Mouse (Mus musculus) embryonic facial prominence, embryonic 14.5 days (tissue): ENCODE data around the gene Il18bp. TPM values are rescaled to one million over a fixed set of nuclear protein-coding genes. Genes with fewer than 3 reads are reported as not detected.
A peak's percentile ranks its signal among the peaks of the same experiment; 100 is the strongest.
"Not testable (repeated sequence)": the region's sequence is repeated elsewhere in the genome, so short reads cannot be mapped to it uniquely, and the experiment has no call there.

Source experiments
- ATAC-seq: fragments of 200-750 bp; cut with Nextera tagmentation; 2 replicates; pipeline ENCODE4 v1.8.0; 2017; ENCODE audit warnings: low read depth, moderate number of reproducible peaks, moderate TSS enrichment
- DNase-seq: peaks from one replicate; pipeline ENCODE4 v3.0.0-alpha.2; 2015; ENCODE audit warnings: low spot score
- H3K27ac ChIP-seq: fragments of 300-500 bp; sonication (generic); replicated peaks from 2 replicates; pipeline ENCODE4 v1.5.1; 2014; ENCODE audit warnings: low read depth, mild to moderate bottlenecking, low read length, moderate library complexity
- H3K27me3 ChIP-seq: fragments of 300-500 bp; sonication (generic); replicated peaks from 2 replicates; pipeline ENCODE4 v1.6.1; 2014; ENCODE audit warnings: low read length; ENCODE audit not compliant: control insufficient read depth, insufficient read depth
- H3K36me3 ChIP-seq: fragments of 300-500 bp; sonication (generic); 2 replicates; pipeline ENCODE4 v1.6.1; 2014; ENCODE audit warnings: low read length, mixed read lengths; ENCODE audit not compliant: control insufficient read depth, insufficient read depth
- H3K4me1 ChIP-seq: fragments of 300-500 bp; sonication (generic); 2 replicates; pipeline ENCODE4 v1.6.1; 2014; ENCODE audit warnings: antibody characterized with exemption, low read length; ENCODE audit not compliant: control insufficient read depth, insufficient read depth
- H3K4me2 ChIP-seq: fragments of 300-500 bp; sonication (generic); 2 replicates; pipeline ENCODE4 v1.6.1; 2014; ENCODE audit warnings: low read depth, mild to moderate bottlenecking, low read length, moderate library complexity, mixed read lengths
- H3K4me3 ChIP-seq: fragments of 300-500 bp; sonication (generic); 2 replicates; pipeline ENCODE4 v1.5.1; 2014; ENCODE audit warnings: low read depth, mild to moderate bottlenecking, low read length
- H3K9ac ChIP-seq: fragments of 300-500 bp; sonication (generic); 2 replicates; pipeline ENCODE4 v1.6.1; 2014; ENCODE audit warnings: low read depth, mild to moderate bottlenecking, low read length, moderate library complexity, mixed read lengths
- H3K9me3 ChIP-seq: fragments of 300-500 bp; sonication (generic); 2 replicates; pipeline ENCODE4 v1.6.1; 2016; ENCODE audit warnings: low read length; ENCODE audit not compliant: control insufficient read depth
- WGBS: fragments of 180-500 bp; shearing (Covaris S2); extraction: QIAGEN DNeasy Blood & Tissue Kit; methylation state at CpG from one replicate; pipeline ENCODE4 v1.1.7; 2014; 5-methylcytosine and 5-hydroxymethylcytosine counted together
- polyA plus RNA-seq: library from polyadenylated mRNA; unstranded; fragments of >200 nt; fragmentation: Nextera tagmentation; extraction: Ambion mirVana; gene quantifications from 2 replicates; pipeline ENCODE4 v1.2.1, GENCODE M21; 2014

Il18bp gene
- polyA plus RNA-seq = 2.0 and 3.0 TPM in 2 replicates

DNA sequence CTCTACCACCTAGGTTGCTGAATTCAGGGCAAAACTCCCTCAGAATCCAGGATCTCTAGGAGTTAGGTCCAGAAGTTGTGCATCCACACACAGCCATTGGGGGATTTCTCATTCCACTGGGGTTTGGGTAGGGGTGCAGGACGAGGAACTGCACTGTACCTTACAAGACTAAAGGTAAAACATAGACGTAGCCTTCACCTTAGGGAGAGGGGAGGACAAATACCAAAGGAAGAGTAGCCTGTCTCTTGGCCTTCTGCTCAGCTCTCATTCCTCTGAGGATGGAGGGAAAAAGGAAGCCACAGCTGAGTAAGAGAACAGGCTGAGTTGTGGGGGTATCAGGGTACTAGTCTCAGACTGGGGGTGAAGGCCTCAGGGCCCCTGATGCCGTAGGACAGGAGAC, at the start of gene Il18bp:
TSS of gene Il18bp (minus strand) at position 101 of the 400 bp plus-strand sequence.
- Histone ChIP-seq H3K27ac (no peak within 1 kb of the TSS), H3K4me3 (no peak within 1 kb of the TSS), H3K9me3 (no peaks in the 10 kb centered on the region), H3K9ac (no peak within 1 kb of the TSS), H3K36me3 (peaks cover 86% of the 10 kb centered on the region), H3K4me2 (no peak within 1 kb of the TSS), H3K4me1 (no peaks in the 10 kb centered on the region), H3K27me3 (no peaks in the 10 kb centered on the region)
- DNase-seq (no peak), ATAC-seq (no peak)
- WGBS = 92% methylated on average over 3 of the region's 3 CpGs

DNA sequence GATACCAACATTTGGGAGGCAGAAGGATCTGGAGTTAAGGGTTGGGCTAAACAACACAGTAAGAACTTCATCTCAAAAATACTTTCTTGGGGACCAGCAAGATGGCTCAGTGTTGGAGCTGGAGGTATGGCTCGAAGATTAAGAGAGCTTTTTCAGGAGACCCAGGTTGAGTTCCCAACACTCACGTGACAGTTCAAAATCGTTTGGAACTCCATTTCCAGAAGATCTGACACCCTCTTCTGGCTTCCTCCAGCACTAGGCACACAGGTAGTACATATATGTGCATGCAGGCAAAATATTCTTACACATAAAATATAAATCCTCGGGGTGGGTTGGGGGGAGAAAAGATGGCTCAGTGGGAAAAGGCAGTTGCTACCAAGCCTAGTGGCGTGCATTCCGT, 47.9 kb upstream of the Il18bp start:
- Histone ChIP-seq H3K27ac (no peak overlapping the region), H3K27me3 (no peaks in the 10 kb centered on the region), H3K9me3 (no peaks in the 10 kb centered on the region), H3K9ac (peak overlapping the region; percentile 74), H3K4me3 (peak overlapping the region; percentile 78), H3K4me1 (peaks cover 15% of the 10 kb centered on the region), H3K36me3 (peaks cover 10% of the 10 kb centered on the region), H3K4me2 (peak overlapping the region; percentile 75)
- WGBS = 63% methylated on average over 6 of the region's 6 CpGs
- no peak for DNase-seq
- no peak for ATAC-seq

DNA sequence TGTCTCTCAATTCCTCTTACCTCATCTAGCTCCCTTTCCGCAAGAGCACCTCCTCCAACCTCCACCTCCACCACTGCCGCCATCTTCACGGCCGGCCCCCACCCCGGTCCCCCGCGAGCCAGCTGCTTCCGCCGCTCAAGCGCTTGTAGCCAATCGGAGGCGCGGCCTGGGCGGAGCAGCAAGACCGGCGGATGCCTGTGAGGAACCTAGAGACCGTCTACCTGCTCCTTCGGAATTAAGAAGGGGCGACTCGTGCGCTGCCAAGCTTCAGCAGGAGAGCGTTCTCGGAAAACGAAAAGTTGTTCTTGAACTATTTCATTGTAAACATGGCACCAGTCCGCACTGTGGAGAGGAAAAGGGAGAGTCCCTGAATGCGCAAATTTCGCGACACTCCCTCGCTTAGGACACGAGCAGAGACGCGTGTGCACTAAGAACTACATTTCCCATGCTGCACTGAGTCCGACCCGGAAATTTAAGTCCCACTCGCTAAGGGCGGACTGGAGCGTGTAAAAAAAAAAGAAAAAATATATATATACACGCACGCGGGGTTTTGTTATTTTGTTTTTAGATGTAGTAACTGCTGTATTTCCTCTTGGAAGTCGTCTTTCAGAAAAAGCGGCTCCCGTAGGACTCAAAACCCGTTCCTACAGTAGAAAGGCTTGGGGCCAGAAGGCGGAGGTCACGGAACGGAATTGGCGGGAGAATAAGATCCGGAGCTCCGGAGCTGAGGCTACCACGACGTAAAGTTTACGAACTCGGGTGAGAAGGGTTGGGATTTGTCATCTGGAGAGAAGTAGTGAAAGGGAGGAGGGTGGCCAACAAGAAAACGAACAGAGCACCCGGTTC, 46.8 kb upstream of the Il18bp start, which contains the start of the genes Rnf121, Xndc1 and Xntrpc:
TSS of gene Rnf121 (minus strand) at position 424 of the 846 bp plus-strand sequence.
TSS of gene Xndc1 (plus strand) at position 466 of the 846 bp plus-strand sequence.
TSS of gene Xntrpc (plus strand) at position 668 of the 846 bp plus-strand sequence.
- peak within 1 kb of the TSS; percentile 75 for H3K4me2 ChIP-seq
- WGBS = under 1% methylated on average over 56 of the region's 56 CpGs

DNA sequence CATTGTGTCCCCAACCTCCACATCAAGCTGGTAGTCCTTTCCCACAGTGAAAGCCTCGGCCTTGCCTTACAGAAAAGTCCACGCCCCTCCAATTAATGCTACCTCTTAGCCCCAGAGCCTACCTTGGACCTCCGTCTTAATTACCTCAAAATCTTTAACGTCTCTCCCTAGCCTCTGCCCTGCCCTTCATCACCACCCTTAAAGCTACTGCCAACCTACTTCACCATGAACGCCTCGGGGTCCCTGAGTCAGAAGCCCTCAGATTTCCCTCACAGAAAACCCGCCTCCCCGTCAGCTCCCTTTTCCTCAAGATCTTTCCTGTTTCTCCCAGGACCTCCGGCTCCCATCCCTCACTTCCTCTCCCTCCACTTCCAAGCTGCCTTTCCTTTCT, 46.2 kb upstream of the Il18bp start:
- H3K36me3 ChIP-seq = peaks cover 8% of the 10 kb centered on the region
- no peaks in the 10 kb centered on the region for H3K27me3 ChIP-seq
- peaks cover 15% of the 10 kb centered on the region for H3K4me1 ChIP-seq
- peak overlapping the region; percentile 75 for H3K4me2 ChIP-seq
- DNase-seq (peak; percentile 4), ATAC-seq (peak; percentile 10)
- WGBS = 0% methylated on average over 9 of the region's 9 CpGs
- peak overlapping the region; percentile 78 for H3K4me3 ChIP-seq
- no peaks in the 10 kb centered on the region for H3K9me3 ChIP-seq
- H3K9ac ChIP-seq = peak overlapping the region; percentile 74
- 0 out of 2 replicates have a peak overlapping the region, but pooled peaks have one; percentile 84 for H3K27ac ChIP-seq

More for the DNA sequence above, 46.8 kb upstream of the Il18bp start, which contains the start of the genes Rnf121, Xndc1 and Xntrpc:
- Histone ChIP-seq H3K9me3 (no peaks in the 10 kb centered on the region), H3K4me1 (peaks cover 15% of the 10 kb centered on the region), H3K36me3 (peaks cover 7% of the 10 kb centered on the region), H3K9ac (peak within 1 kb of the TSS; percentile 74), H3K27ac (peak within 1 kb of the TSS; percentile 84), H3K27me3 (no peaks in the 10 kb centered on the region), H3K4me3 (peak within 1 kb of the TSS; percentile 78)
- DNase-seq = peak; percentile 98
- peak; percentile 99 for ATAC-seq

DNA sequence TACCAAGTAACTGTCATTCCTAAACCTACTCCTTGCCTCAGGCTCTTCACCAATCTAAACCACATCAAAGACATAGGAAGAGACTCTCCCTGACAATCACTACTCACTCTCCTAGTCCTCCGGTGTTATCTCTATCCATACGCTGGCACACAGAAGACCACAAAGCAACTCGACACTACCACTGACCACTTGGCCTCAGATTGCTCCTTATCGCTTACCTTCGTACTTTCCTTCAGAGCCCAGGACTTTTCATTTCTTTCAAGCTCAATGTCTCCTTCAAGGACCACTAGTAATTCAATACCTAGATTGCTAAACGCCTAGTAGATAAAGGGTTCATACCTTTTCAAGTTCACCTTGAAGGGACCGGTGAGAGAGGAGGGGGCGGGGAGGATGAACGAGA, 45.4 kb upstream of the Il18bp start:
- WGBS = 78% methylated on average over 9 of the region's 9 CpGs

DNA sequence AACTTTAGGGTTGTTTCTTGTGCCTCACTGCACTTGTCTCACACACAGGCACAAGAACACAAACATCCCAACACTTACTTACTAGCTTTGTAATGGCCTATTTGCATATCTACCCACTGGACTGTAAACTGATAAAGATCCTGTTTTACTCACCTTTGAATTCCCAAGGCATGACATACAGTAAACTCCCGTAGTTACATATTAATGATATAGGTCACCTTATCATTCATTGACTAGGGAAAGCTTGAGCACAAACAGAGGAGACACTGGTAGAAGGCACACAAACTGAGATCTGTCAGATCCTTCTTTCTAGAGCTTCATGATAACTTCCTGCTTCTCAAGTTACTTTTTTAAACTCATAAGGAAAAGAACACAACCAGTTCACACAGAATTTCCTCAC, 43.7 kb upstream of the Il18bp start:
- H3K27me3 ChIP-seq = no peaks in the 10 kb centered on the region

More for the DNA sequence above, 45.4 kb upstream of the Il18bp start:
- H3K4me1 ChIP-seq = peaks cover 15% of the 10 kb centered on the region
- no peak for ATAC-seq
- no peak for DNase-seq
- H3K27ac ChIP-seq = no peak overlapping the region
- H3K9me3 ChIP-seq = no peaks in the 10 kb centered on the region
- no peaks in the 10 kb centered on the region for H3K27me3 ChIP-seq
- H3K36me3 ChIP-seq = peaks cover 15% of the 10 kb centered on the region
- H3K4me2 ChIP-seq = peak overlapping the region; percentile 75
- peak overlapping the region; percentile 78 for H3K4me3 ChIP-seq
- H3K9ac ChIP-seq = peak overlapping the region; percentile 74

DNA sequence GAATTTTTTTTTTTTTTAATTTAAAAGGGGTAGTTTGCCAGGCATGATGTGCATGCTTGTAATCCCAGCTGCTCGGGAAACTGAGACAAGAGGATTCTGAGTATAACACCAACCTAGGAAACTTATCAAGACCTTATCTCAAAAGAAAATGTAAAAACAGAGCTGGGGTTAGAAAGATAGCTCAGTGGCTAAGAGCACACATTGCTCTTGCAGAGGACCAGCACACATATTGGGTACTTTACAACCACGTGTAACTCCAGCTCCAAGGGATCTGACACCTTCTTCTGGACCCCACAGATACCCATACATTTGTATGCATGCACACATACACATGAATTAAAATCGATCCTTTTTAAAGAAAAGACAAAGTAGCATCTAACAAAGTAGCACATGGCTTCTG, 42.9 kb upstream of the Il18bp start:
- peaks cover 24% of the 10 kb centered on the region for H3K36me3 ChIP-seq
- H3K27me3 ChIP-seq = no peaks in the 10 kb centered on the region
- WGBS = 97% methylated on average over 3 of the region's 3 CpGs

More for the DNA sequence above, 43.7 kb upstream of the Il18bp start:
- WGBS = 90% methylated on average over 1 of the region's 1 CpGs
- no peak overlapping the region for H3K4me2 ChIP-seq
- no peak overlapping the region for H3K27ac ChIP-seq
- peaks cover 15% of the 10 kb centered on the region for H3K4me1 ChIP-seq
- no peak overlapping the region for H3K9ac ChIP-seq
- H3K9me3 ChIP-seq = no peaks in the 10 kb centered on the region
- peaks cover 16% of the 10 kb centered on the region for H3K36me3 ChIP-seq
- DNase-seq (no peak), ATAC-seq (no peak)
- no peak overlapping the region for H3K4me3 ChIP-seq

DNA sequence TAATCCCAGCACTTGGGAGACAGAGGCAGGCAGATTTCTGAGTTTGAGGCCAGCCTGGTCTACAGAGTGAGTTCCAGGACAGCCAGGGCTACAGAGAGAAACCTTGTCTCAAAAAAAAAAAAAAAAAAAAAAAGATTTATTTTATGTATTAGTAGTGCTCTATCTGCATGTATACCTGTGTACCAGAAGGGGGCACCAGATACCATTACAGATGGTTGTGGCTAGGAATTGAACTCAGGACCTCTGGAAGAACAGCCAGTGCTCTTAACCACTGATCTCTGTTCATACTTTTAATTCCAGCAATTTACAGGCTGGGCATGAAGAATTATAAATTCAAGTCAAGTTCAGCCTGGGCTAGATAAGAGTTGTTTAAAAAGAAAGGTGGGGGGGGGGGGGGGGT, 30.0 kb upstream of the Il18bp start:
- not testable (repeated sequence) for H3K4me2 ChIP-seq, H3K9ac ChIP-seq, H3K27ac ChIP-seq, ATAC-seq, DNase-seq, H3K4me3 ChIP-seq, H3K27me3 ChIP-seq, H3K9me3 ChIP-seq, H3K4me1 ChIP-seq
- peaks cover 22% of the 10 kb centered on the region for H3K36me3 ChIP-seq

More for the DNA sequence above, 42.9 kb upstream of the Il18bp start:
- peaks cover 11% of the 10 kb centered on the region for H3K4me1 ChIP-seq
- no peak overlapping the region for H3K27ac ChIP-seq
- no peak overlapping the region for H3K4me3 ChIP-seq
- H3K4me2 ChIP-seq = no peak overlapping the region
- H3K9ac ChIP-seq = no peak overlapping the region
- no peak for DNase-seq
- ATAC-seq = no peak
- no peaks in the 10 kb centered on the region for H3K9me3 ChIP-seq
